Mouse (Mus musculus) MEL (cell line): Measurements from ENCODE around the gene Fosl1.

Source experiments
- CHD2 ChIP-seq: IDR thresholded peaks from 2 replicates; pipeline ENCODE4 v1.6.1; 2011; ENCODE audit warnings: low read length, improper control_type of control experiment
- CTCF ChIP-seq, 3 experiments: IDR thresholded peaks in 2 of 3; conservative IDR thresholded peaks in 1 of 3; 2 replicates each; pipeline ENCODE4 v1.5.1; 2011 to 2012; ENCODE audit warnings: low read length in 3 of 3, low read depth in 2 of 3, mild to moderate bottlenecking in 2 of 3, improper control_type of control experiment in 1 of 3, inconsistent platforms in 1 of 3, mixed read lengths in 1 of 3, moderate library complexity in 1 of 3; ENCODE audit not compliant: control insufficient read depth in 1 of 3, insufficient read depth in 1 of 3, poor library complexity in 1 of 3, severe bottlenecking in 1 of 3
- ELF1 ChIP-seq: IDR thresholded peaks from 2 replicates; pipeline ENCODE4 v1.6.1; 2014; ENCODE audit warnings: low read depth, mild to moderate bottlenecking, inconsistent platforms, low read length, improper control_type of control experiment, moderate library complexity
- ETS1 ChIP-seq: IDR thresholded peaks from 2 replicates; pipeline ENCODE4 v1.6.1; 2012; ENCODE audit warnings: low read depth, mild to moderate bottlenecking, inconsistent platforms, low read length, improper control_type of control experiment, moderate library complexity
- MXI1 ChIP-seq: IDR thresholded peaks from 2 replicates; pipeline ENCODE4 v1.6.1; 2011; ENCODE audit warnings: mild to moderate bottlenecking, low read depth, low read length, improper control_type of control experiment
- POLR2AphosphoS5 ChIP-seq: IDR thresholded peaks from 2 replicates; pipeline ENCODE4 v1.6.1; 2012; ENCODE audit warnings: low read depth, borderline replicate concordance, mild to moderate bottlenecking, inconsistent platforms, low read length, moderate library complexity, mixed read lengths
- TCF12 ChIP-seq: IDR thresholded peaks from 2 replicates; pipeline ENCODE4 v1.6.1; 2014; ENCODE audit warnings: low read depth, mild to moderate bottlenecking, inconsistent platforms, low read length, improper control_type of control experiment, moderate library complexity

GRCm38 (mm10) chr19:5455037-5455436 is 7.7 kb downstream of the Fosl1 start:
- TF ChIP-seq ETS1 (no peak), CTCF (IDR thresholded peaks at IDR 0.05 in 2 of 3, conservative IDR thresholded peaks at IDR 0.05 in 1 of 3; ENCODE audit: control insufficient read depth in 1 of 3, insufficient read depth in 1 of 3, low read depth in 2 of 3, low read length in 3 of 3, poor library complexity in 1 of 3, severe bottlenecking in 1 of 3) (no peak), CHD2 (no peak), POLR2AphosphoS5 (no peak), TCF12 (no peak), ELF1 (no peak), MXI1 (no peak)
